Mouse (Mus musculus) Muller cell, postnatal 12 days (primary cell): Measurements from ENCODE around the gene Rgl3.
A peak's percentile ranks its signal among the peaks of the same experiment; 100 is the strongest.

Experiments used
- DNase-seq: peaks from one replicate; pipeline ENCODE4 v3.0.0-alpha.2; 2015; ENCODE audit errors: inconsistent ontology term

The Rgl3 gene

GRCm38 (mm10) chr9:21983911-21984310, 5.3 kb downstream of the Rgl3 start:
- DNase-seq: no peak

- no peak for DNase-seq
Measured at GRCm38 (mm10) chr9:21978398-21979128, 10.7 kb downstream of the Rgl3 start.

- DNase-seq: no peak
Measured at GRCm38 (mm10) chr9:21977972-21978371, 11.3 kb downstream of the Rgl3 start.

- no peak for DNase-seq
Measured at GRCm38 (mm10) chr9:21977331-21977730, 11.9 kb downstream of the Rgl3 start.

GRCm38 (mm10) chr9:21976626-21977175, 12.5 kb downstream of the Rgl3 start:
- DNase-seq: no peak

- DNase-seq: no peak
Measured at GRCm38 (mm10) chr9:21969304-21969703, 19.9 kb downstream of the Rgl3 start.

GRCm38 (mm10) chr9:21968883-21969282, 20.4 kb downstream of the Rgl3 start:
- no peak for DNase-seq

- no peak for DNase-seq
Measured at GRCm38 (mm10) chr9:21963417-21963816, 25.8 kb downstream of the Rgl3 start, which contains the start of gene Epor. Epor (minus strand) TSS chr9:21963506.

- peak; percentile 74 for DNase-seq
Measured at GRCm38 (mm10) chr9:21962416-21963059, 26.7 kb downstream of the Rgl3 start.

GRCm38 (mm10) chr9:21962010-21962409, 27.2 kb downstream of the Rgl3 start:
- DNase-seq: peak; percentile 6

GRCm38 (mm10) chr9:21961366-21961980, 27.8 kb downstream of the Rgl3 start:
- peak; percentile 19 for DNase-seq

- no peak for DNase-seq
Measured at GRCm38 (mm10) chr9:21960558-21961208, 28.6 kb downstream of the Rgl3 start.

GRCm38 (mm10) chr9:21960135-21960534, 29.1 kb downstream of the Rgl3 start:
- DNase-seq: peak; percentile 35

GRCm38 (mm10) chr9:21959244-21959643, 30.0 kb downstream of the Rgl3 start:
- DNase-seq: no peak

GRCm38 (mm10) chr9:21958372-21958771, 30.9 kb downstream of the Rgl3 start:
- DNase-seq: no peak

- peak; percentile 97 for DNase-seq
Measured at GRCm38 (mm10) chr9:21955570-21956281, 33.5 kb downstream of the Rgl3 start, which contains the start of gene Swsap1. Swsap1 (plus strand) TSS chr9:21955755.

GRCm38 (mm10) chr9:21955225-21955569, 34.0 kb downstream of the Rgl3 start:
- no peak for DNase-seq

GRCm38 (mm10) chr9:21954635-21955034, 34.6 kb downstream of the Rgl3 start:
- no peak for DNase-seq

- no peak for DNase-seq
Measured at GRCm38 (mm10) chr9:21953600-21953999, 35.6 kb downstream of the Rgl3 start.

GRCm38 (mm10) chr9:21951977-21952376, 37.3 kb downstream of the Rgl3 start:
- no peak for DNase-seq

GRCm38 (mm10) chr9:21950322-21950721, 38.9 kb downstream of the Rgl3 start:
- peak; percentile 47 for DNase-seq
